Mouse (Mus musculus) urinary bladder, postnatal 25 days (tissue): ENCODE measurements around the gene Mknk1.

Experiments used
- DNase-seq: peaks from one replicate; pipeline ENCODE4 v3.0.0; 2022; ENCODE audit warnings: low spot score

Mknk1 gene

GRCm38 (mm10) chr4:115838696-115839641, at the start of gene Mknk1:
Gene Mknk1 (plus strand): TSS chr4:115839198.
- DNase-seq, result peak; percentile 91

GRCm38 (mm10) chr4:115790864-115791263, 48.1 kb upstream of the Mknk1 start:
- DNase-seq, result no peak

- DNase-seq, result no peak
Observed at GRCm38 (mm10) chr4:115795360-115795759, 43.6 kb upstream of the Mknk1 start.

- no peak for DNase-seq
Observed at GRCm38 (mm10) chr4:115799981-115800380, 39.0 kb upstream of the Mknk1 start.

- DNase-seq, result no peak
Observed at GRCm38 (mm10) chr4:115812326-115812725, 26.7 kb upstream of the Mknk1 start.

GRCm38 (mm10) chr4:115815606-115816005, 23.4 kb upstream of the Mknk1 start:
- no peak for DNase-seq

- DNase-seq, result no peak
Observed at GRCm38 (mm10) chr4:115820199-115820598, 18.8 kb upstream of the Mknk1 start.

- DNase-seq, result no peak
Observed at GRCm38 (mm10) chr4:115820944-115821343, 18.1 kb upstream of the Mknk1 start.

- DNase-seq, result no peak
Observed at GRCm38 (mm10) chr4:115821431-115821830, 17.6 kb upstream of the Mknk1 start.

- DNase-seq, result no peak
Observed at GRCm38 (mm10) chr4:115821928-115822327, 17.1 kb upstream of the Mknk1 start.

GRCm38 (mm10) chr4:115824178-115824577, 14.8 kb upstream of the Mknk1 start:
- DNase-seq, result no peak

- DNase-seq, result no peak
Observed at GRCm38 (mm10) chr4:115825271-115825670, 13.7 kb upstream of the Mknk1 start.

GRCm38 (mm10) chr4:115827066-115827465, 11.9 kb upstream of the Mknk1 start:
- DNase-seq, result no peak

- no peak for DNase-seq
Observed at GRCm38 (mm10) chr4:115827535-115827887, 11.5 kb upstream of the Mknk1 start.

- DNase-seq, result peak; percentile 76
Observed at GRCm38 (mm10) chr4:115827888-115828571, 11.0 kb upstream of the Mknk1 start, which contains the start of gene Mob3c. Gene Mob3c (plus strand): TSS chr4:115828092.

GRCm38 (mm10) chr4:115828572-115828902, 10.5 kb upstream of the Mknk1 start:
- DNase-seq, result no peak

GRCm38 (mm10) chr4:115830491-115830890, 8.5 kb upstream of the Mknk1 start:
- DNase-seq, result no peak

GRCm38 (mm10) chr4:115831221-115831620, 7.8 kb upstream of the Mknk1 start:
- no peak for DNase-seq

- no peak for DNase-seq
Observed at GRCm38 (mm10) chr4:115832040-115832439, 7.0 kb upstream of the Mknk1 start.

GRCm38 (mm10) chr4:115835576-115835975, 3.4 kb upstream of the Mknk1 start:
- no peak for DNase-seq

GRCm38 (mm10) chr4:115838196-115838595, 802 bp upstream of the Mknk1 start:
- no peak for DNase-seq

- no peak for DNase-seq
Observed at GRCm38 (mm10) chr4:115839956-115840355, 958 bp downstream of the Mknk1 start.

- DNase-seq, result no peak
Observed at GRCm38 (mm10) chr4:115840842-115841241, 1.8 kb downstream of the Mknk1 start.
